Mouse (Mus musculus) heart, embryonic 15.5 days (tissue): ENCODE measurements at regions not wholly inside any gene's neighbourhood (a gene's known extent, or its start where the extent isn't known, plus 50 kb on each side); places are given as distances from the start of the nearest gene placed in this dataset.

Experiments used
- ATAC-seq: fragments of 200-750 bp; cut with Nextera tagmentation; replicated peaks from 2 replicates; pipeline ENCODE4 v1.8.0; 2017; ENCODE audit warnings: low read depth, moderate TSS enrichment; ENCODE audit not compliant: insufficient number of reproducible peaks, insufficient read depth, low FRiP score
- H3K27ac ChIP-seq: fragments of 300-500 bp; sonication (generic); 2 replicates; pipeline ENCODE4 v1.5.1; 2015; ENCODE audit warnings: mild to moderate bottlenecking, inconsistent platforms
- H3K27me3 ChIP-seq: fragments of 300-500 bp; sonication (generic); 2 replicates; pipeline ENCODE4 v1.6.1; 2015; ENCODE audit warnings: inconsistent platforms
- H3K36me3 ChIP-seq: fragments of 300-500 bp; sonication (generic); 2 replicates; pipeline ENCODE4 v1.6.1; 2015; ENCODE audit warnings: mild to moderate bottlenecking, inconsistent platforms
- H3K4me1 ChIP-seq: fragments of 300-500 bp; sonication (generic); replicated peaks from 2 replicates; pipeline ENCODE4 v1.6.1; 2015; ENCODE audit warnings: inconsistent platforms
- H3K4me2 ChIP-seq: fragments of 300-500 bp; sonication (generic); 2 replicates; pipeline ENCODE4 v1.6.1; 2015; ENCODE audit warnings: inconsistent platforms, mild to moderate bottlenecking, moderate library complexity
- H3K4me3 ChIP-seq: fragments of 300-500 bp; sonication (generic); 2 replicates; pipeline ENCODE4 v1.5.1; 2015; ENCODE audit warnings: mild to moderate bottlenecking, inconsistent platforms
- H3K9ac ChIP-seq: fragments of 300-500 bp; sonication (generic); 2 replicates; pipeline ENCODE4 v1.6.1; 2015; ENCODE audit warnings: mild to moderate bottlenecking, inconsistent platforms
- H3K9me3 ChIP-seq: fragments of 300-500 bp; sonication (generic); replicated peaks from 2 replicates; pipeline ENCODE4 v1.6.1; 2016; ENCODE audit warnings: inconsistent platforms
- WGBS: fragments of 180-500 bp; shearing (Covaris S2); methylation state at CpG from one replicate; pipeline ENCODE4 v1.1.7; 2015; ENCODE audit warnings: mixed read lengths; 5-methylcytosine and 5-hydroxymethylcytosine counted together

- 65% methylated on average over 1 of the region's 1 CpGs for WGBS
- H3K36me3 ChIP-seq: no peaks in the 10 kb centered on the region
- H3K9ac ChIP-seq: no peak overlapping the region
- ATAC-seq: no peak
- H3K27me3 ChIP-seq: no peaks in the 10 kb centered on the region
- H3K9me3 ChIP-seq: no peaks in the 10 kb centered on the region
- H3K4me1 ChIP-seq: no peaks in the 10 kb centered on the region
- no peak overlapping the region for H3K27ac ChIP-seq
- H3K4me3 ChIP-seq: no peak overlapping the region
- H3K4me2 ChIP-seq: no peak overlapping the region
These were observed 222.1 kb downstream of the Nfkbiz start for GRCm38 (mm10) chr16:55616408-55617120.

- 61% methylated on average over 3 of the region's 3 CpGs for WGBS
- ATAC-seq: no peak
These were observed 225.8 kb downstream of the Nfkbiz start for GRCm38 (mm10) chr16:55612873-55613272.

GRCm38 (mm10) chr16:55612001-55612400 is 226.7 kb downstream of the Nfkbiz start:
- no peak for ATAC-seq
- Histone ChIP-seq H3K27me3 (no peaks in the 10 kb centered on the region), H3K9ac (no peak overlapping the region), H3K9me3 (no peaks in the 10 kb centered on the region), H3K4me2 (no peak overlapping the region), H3K36me3 (no peaks in the 10 kb centered on the region), H3K4me3 (no peak overlapping the region), H3K4me1 (no peaks in the 10 kb centered on the region), H3K27ac (no peak overlapping the region)
- 60% methylated on average over 5 of the region's 5 CpGs for WGBS

More at GRCm38 (mm10) chr16:55612873-55613272, 225.8 kb downstream of the Nfkbiz start:
- Histone ChIP-seq H3K4me3 (no peak overlapping the region), H3K9ac (no peak overlapping the region), H3K27me3 (no peaks in the 10 kb centered on the region), H3K4me2 (no peak overlapping the region), H3K4me1 (no peaks in the 10 kb centered on the region), H3K36me3 (no peaks in the 10 kb centered on the region), H3K9me3 (no peaks in the 10 kb centered on the region), H3K27ac (no peak overlapping the region)

GRCm38 (mm10) chr16:55611172-55611571 is 227.5 kb downstream of the Nfkbiz start:
- no peaks in the 10 kb centered on the region for H3K4me1 ChIP-seq
- no peak overlapping the region for H3K9ac ChIP-seq
- H3K36me3 ChIP-seq: no peaks in the 10 kb centered on the region
- H3K27ac ChIP-seq: no peak overlapping the region
- H3K27me3 ChIP-seq: no peaks in the 10 kb centered on the region
- no peak overlapping the region for H3K4me3 ChIP-seq
- no peaks in the 10 kb centered on the region for H3K9me3 ChIP-seq
- no peak for ATAC-seq
- 84% methylated on average over 3 of the region's 3 CpGs for WGBS
- H3K4me2 ChIP-seq: no peak overlapping the region

- no peaks in the 10 kb centered on the region for H3K4me1 ChIP-seq
- no peaks in the 10 kb centered on the region for H3K27me3 ChIP-seq
- H3K27ac ChIP-seq: no peak overlapping the region
- H3K9me3 ChIP-seq: no peaks in the 10 kb centered on the region
- no peak overlapping the region for H3K4me3 ChIP-seq
- WGBS: 68% methylated on average over 3 of the region's 3 CpGs
- no peak overlapping the region for H3K4me2 ChIP-seq
- H3K9ac ChIP-seq: no peak overlapping the region
- no peak for ATAC-seq
- H3K36me3 ChIP-seq: no peaks in the 10 kb centered on the region
These were observed 230.3 kb downstream of the Nfkbiz start for GRCm38 (mm10) chr16:55608361-55608760.

- no peaks in the 10 kb centered on the region for H3K36me3 ChIP-seq
- no peak overlapping the region for H3K4me2 ChIP-seq
- H3K27me3 ChIP-seq: no peaks in the 10 kb centered on the region
- H3K4me1 ChIP-seq: no peaks in the 10 kb centered on the region
- no peak overlapping the region for H3K27ac ChIP-seq
- ATAC-seq: no peak
- no peaks in the 10 kb centered on the region for H3K9me3 ChIP-seq
- H3K4me3 ChIP-seq: no peak overlapping the region
- 72% methylated on average over 7 of the region's 7 CpGs for WGBS
- no peak overlapping the region for H3K9ac ChIP-seq
These were observed 232.1 kb downstream of the Nfkbiz start for GRCm38 (mm10) chr16:55606447-55607239.

GRCm38 (mm10) chr16:55603611-55604010 is 235.1 kb downstream of the Nfkbiz start:
- Histone ChIP-seq H3K27me3 (no peaks in the 10 kb centered on the region), H3K4me3 (no peak overlapping the region), H3K4me2 (no peak overlapping the region), H3K9me3 (no peaks in the 10 kb centered on the region), H3K27ac (no peak overlapping the region), H3K9ac (no peak overlapping the region), H3K4me1 (no peaks in the 10 kb centered on the region), H3K36me3 (no peaks in the 10 kb centered on the region)
- ATAC-seq: no peak
- WGBS: 72% methylated on average over 2 of the region's 2 CpGs

- Histone ChIP-seq H3K9ac (no peak overlapping the region), H3K36me3 (no peaks in the 10 kb centered on the region), H3K4me2 (no peak overlapping the region), H3K27me3 (no peaks in the 10 kb centered on the region), H3K27ac (no peak overlapping the region), H3K9me3 (no peaks in the 10 kb centered on the region), H3K4me3 (no peak overlapping the region), H3K4me1 (no peaks in the 10 kb centered on the region)
- no peak for ATAC-seq
- WGBS: 65% methylated on average over 1 of the region's 1 CpGs
These were observed 249.2 kb downstream of the Nfkbiz start for GRCm38 (mm10) chr16:55589382-55589956.

GRCm38 (mm10) chr16:55587138-55587537 is 251.6 kb downstream of the Nfkbiz start:
- Histone ChIP-seq H3K4me2 (no peak overlapping the region), H3K9ac (no peak overlapping the region), H3K4me1 (no peaks in the 10 kb centered on the region), H3K4me3 (no peak overlapping the region), H3K36me3 (no peaks in the 10 kb centered on the region), H3K9me3 (no peaks in the 10 kb centered on the region), H3K27ac (no peak overlapping the region), H3K27me3 (no peaks in the 10 kb centered on the region)
- ATAC-seq: no peak
- WGBS: 84% methylated on average over 6 of the region's 6 CpGs

- no peak overlapping the region for H3K4me3 ChIP-seq
- H3K27ac ChIP-seq: no peak overlapping the region
- H3K4me1 ChIP-seq: no peaks in the 10 kb centered on the region
- no peak overlapping the region for H3K9ac ChIP-seq
- no peaks in the 10 kb centered on the region for H3K27me3 ChIP-seq
- no peaks in the 10 kb centered on the region for H3K36me3 ChIP-seq
- 29% methylated on average over 3 of the region's 3 CpGs for WGBS
- ATAC-seq: no peak
- no peak overlapping the region for H3K4me2 ChIP-seq
- no peaks in the 10 kb centered on the region for H3K9me3 ChIP-seq
These were observed 255.8 kb downstream of the Nfkbiz start for GRCm38 (mm10) chr16:55582906-55583305.

GRCm38 (mm10) chr16:55582029-55582428 is 256.7 kb downstream of the Nfkbiz start:
- Histone ChIP-seq H3K27ac (no peak overlapping the region), H3K4me2 (no peak overlapping the region), H3K9ac (no peak overlapping the region), H3K27me3 (no peaks in the 10 kb centered on the region), H3K36me3 (no peaks in the 10 kb centered on the region), H3K9me3 (no peaks in the 10 kb centered on the region), H3K4me3 (no peak overlapping the region), H3K4me1 (no peaks in the 10 kb centered on the region)
- no peak for ATAC-seq
- 87% methylated on average over 7 of the region's 7 CpGs for WGBS
